9 mouse cellular contexts compared by ENCODE assay signal in genomic region chr1:153641492-153641939, GRCm38 (mm10). TPM values are rescaled to one million over a fixed set of nuclear protein-coding genes. Genes with fewer than 3 reads are reported as not detected.
DNase-seq lines count a peak whose midpoint lies in the region; ATAC-seq and TF ChIP-seq lines count a peak whose summit lies in the region.
"Had no signal": no experiment of that assay in that cellular context is flagged by ENCODE, and none has a peak within 500 bp of the region (broad histone marks: within the 10 kb centered on the region; RNA-seq: fewer than 3 reads in every experiment).

No protein-coding gene starts in this region.

- H3K4me3 ChIP-seq in forebrain, embryonic 10.5 days, result peak overlapping the region; percentile 40
- H3K4me3 ChIP-seq in midbrain, postnatal 0 days (ENCODE audit: low read depth, low read length), result no peak overlapping the region

- peak; percentile 45 to 62 for DNase-seq in cerebellum, postnatal 14 days
- no peak for DNase-seq in cerebellum, postnatal 36 days
- peak; percentile 78 for DNase-seq in forebrain, embryonic 10.5 days (ENCODE audit: extremely low spot score, low spot score)
- DNase-seq in heart, postnatal 14 days, result peak; percentile 67
- peak; percentile 62 for DNase-seq in kidney, postnatal 14 days
- DNase-seq in midbrain, postnatal 0 days (ENCODE audit: low spot score), result peak; percentile 72
- no peak for DNase-seq in spleen, postnatal 14 days (ENCODE audit: low spot score in 2 of 2)
- no peak for DNase-seq in adrenal gland, adult 2 months

- intact Hi-C loops in heart, postnatal 14 days (cut with DNase I), result loop anchor here (5.0 kb wide), 1 partner anchor 84 kb away; no protein-coding TSS in a partner anchor

- peaks cover 15% of the 10 kb centered on the region; the same call in 1 of the 2 replicates for H3K27me3 ChIP-seq in forebrain, embryonic 10.5 days (ENCODE audit: poor library complexity, severe bottlenecking)
- H3K27me3 ChIP-seq in midbrain, postnatal 0 days (ENCODE audit: insufficient read depth, low read length), result no peaks in the 10 kb centered on the region

- no peak overlapping the region for H3K9ac ChIP-seq in midbrain, postnatal 0 days (replicated peaks; ENCODE audit: low read length, poor library complexity, severe bottlenecking)

- ATAC-seq in midbrain, postnatal 0 days (ENCODE audit: low FRiP score), result peak; percentile 80

- no peaks in the 10 kb centered on the region for H3K36me3 ChIP-seq in forebrain, embryonic 10.5 days (replicated peaks)
- H3K36me3 ChIP-seq in midbrain, postnatal 0 days (ENCODE audit: insufficient read depth, low read length), result no peaks in the 10 kb centered on the region

- peak overlapping the region; percentile 38 for H3K4me2 ChIP-seq in midbrain, postnatal 0 days (ENCODE audit: low read depth, low read length, poor library complexity, severe bottlenecking)

- peaks cover 26% of the 10 kb centered on the region for H3K4me1 ChIP-seq in forebrain, embryonic 10.5 days
- peaks cover 14% of the 10 kb centered on the region; the same call in 1 of the 2 replicates for H3K4me1 ChIP-seq in midbrain, postnatal 0 days (ENCODE audit: insufficient read depth, low read length)

- peak overlapping the region; percentile 88 for H3K27ac ChIP-seq in forebrain, embryonic 10.5 days
- H3K27ac ChIP-seq in midbrain, postnatal 0 days (ENCODE audit: low read depth, low read length), result no peak overlapping the region

- TF ChIP-seq CTCF in midbrain, postnatal 0 days (IDR thresholded peaks at IDR 0.05), result no peak

- H3K9me3 ChIP-seq in forebrain, embryonic 10.5 days, result no peaks in the 10 kb centered on the region; the same call in 1 of the 2 replicates
- no peaks in the 10 kb centered on the region for H3K9me3 ChIP-seq in midbrain, postnatal 0 days (ENCODE audit: low read length)

- WGBS in forebrain, embryonic 10.5 days, result 2% methylated on average over 9 of the region's 9 CpGs
- WGBS in midbrain, postnatal 0 days, result 2% methylated on average over 9 of the region's 9 CpGs

RNA-seq across cellular contexts. Expression of gene Rgs8, which starts 11.3 kb away (rescaled TPM):
- polyA plus RNA-seq in forebrain, embryonic 10.5 days (2016; fragmentation: Nextera tagmentation; extraction: Ambion mirVana), result 9.1 and 9.6 TPM in 2 replicates
- not detected for total RNA-seq in heart, postnatal 14 days (2021)
- 40.7 and 68.0 TPM in 2 replicates for total RNA-seq in midbrain, postnatal 0 days (2014; rRNA removed)
- 31.1 and 32.1 TPM in 2 replicates for polyA plus RNA-seq in midbrain, postnatal 0 days (2015; fragmentation: Nextera tagmentation; extraction: Ambion mirVana)
- under 1 TPM in 1 of 2 experiments, not detected in 1; 0.10 TPM for total RNA-seq in adrenal gland, adult 2 months (2021)
- polyA plus RNA-seq in adrenal gland, adult 2 months (2012; rRNA removed), result 0.02 TPM in 2 replicates
- total RNA-seq: gastrocnemius, adult 8-10 months had no signal

Comparison
In these comparisons a context has a peak if more than half of its experiments do, and no peak if none do; other contexts are left out.
1. DNase-seq: peak in cerebellum, postnatal 14 days (2 of 2), forebrain, embryonic 10.5 days (single experiment), heart, postnatal 14 days (2 of 2), kidney, postnatal 14 days (single experiment) and midbrain, postnatal 0 days (single experiment); none in cerebellum, postnatal 36 days (0 of 2), spleen, postnatal 14 days (0 of 2) and adrenal gland, adult 2 months (single experiment).
2. RNA of gene Rgs8, which starts 11.3 kb away (total RNA-seq): 40.7 to 68.0 TPM in midbrain, postnatal 0 days; not detected in heart, postnatal 14 days and 0.10 TPM in adrenal gland, adult 2 months; every median in the first group is over 10 times any median in the second.